Mouse (Mus musculus) testis, adult 2 months (tissue): ENCODE data around the gene Ripk1.

Experiments
- CTCF ChIP-seq: fragments of 200-500 bp; IDR thresholded peaks from 2 replicates; pipeline ENCODE4 v1.5.1; 2012; ENCODE audit warnings: low read depth, mild to moderate bottlenecking, inconsistent platforms, low read length, moderate library complexity; ENCODE audit not compliant: control insufficient read depth, insufficient read depth, insufficient replicate concordance
- POLR2A ChIP-seq: fragments of 200-500 bp; IDR thresholded peaks from 2 replicates; pipeline ENCODE4 v1.6.1; 2012; ENCODE audit warnings: low read depth, mild to moderate bottlenecking, inconsistent platforms, low read length, moderate library complexity; ENCODE audit not compliant: control insufficient read depth

DNA sequence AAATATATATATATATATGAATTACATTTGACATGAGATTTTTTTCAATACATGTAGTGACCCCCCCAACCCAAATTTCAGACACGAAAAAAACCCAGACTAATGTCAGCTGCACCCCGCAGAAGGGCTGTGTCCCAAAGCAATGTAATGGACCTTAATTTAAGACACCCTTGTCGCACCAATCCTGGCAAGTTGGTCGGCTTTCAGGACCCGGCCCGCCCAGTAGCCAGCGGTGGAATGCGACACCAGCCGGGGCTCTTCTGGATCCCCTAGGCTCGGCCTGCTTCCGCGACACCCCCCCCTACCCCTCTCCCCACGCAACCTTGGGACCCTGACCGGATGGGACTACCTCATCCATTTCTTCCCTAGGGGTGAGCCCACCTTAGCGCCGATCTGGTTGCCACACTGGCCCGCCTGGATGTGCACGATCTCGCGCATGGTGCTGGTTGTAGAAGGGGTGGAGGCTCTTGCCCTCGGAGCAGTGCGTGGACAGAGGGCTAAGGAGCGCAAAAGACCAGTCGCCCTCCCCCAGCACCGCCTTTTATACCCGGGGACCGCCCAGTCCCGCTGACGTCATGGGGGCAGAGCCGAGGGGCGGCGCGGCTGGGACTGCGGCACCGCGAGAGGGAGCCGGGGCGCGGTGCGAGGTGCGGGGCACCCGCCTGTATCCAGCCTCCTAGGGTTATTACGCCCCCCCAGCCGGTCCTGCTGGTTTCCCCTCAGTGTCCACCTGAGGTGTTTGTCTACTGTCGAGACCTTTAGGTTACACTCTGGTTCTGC lies 75.5 kb downstream of the Ripk1 start, which contains the start of gene Tubb2a:
- TF ChIP-seq POLR2A, result peak; percentile 88
- TF ChIP-seq CTCF, result peak; percentile 9; the same call in 1 of the 2 replicates
